Mouse (Mus musculus) liver, adult 2 months (tissue): Measurements from ENCODE around the gene Gm20388.

ENCODE experiments used
- CTCF ChIP-seq: fragments of 200-500 bp; IDR thresholded peaks from 2 replicates; pipeline ENCODE4 v1.5.1; 2011; ENCODE audit warnings: low read depth, low read length, control low read depth
- POLR2A ChIP-seq: fragments of 200-500 bp; IDR thresholded peaks from 2 replicates; pipeline ENCODE4 v1.6.1; 2011; ENCODE audit warnings: low read length, control low read depth; ENCODE audit not compliant: insufficient read depth; ENCODE audit errors: extremely low read depth

DNA sequence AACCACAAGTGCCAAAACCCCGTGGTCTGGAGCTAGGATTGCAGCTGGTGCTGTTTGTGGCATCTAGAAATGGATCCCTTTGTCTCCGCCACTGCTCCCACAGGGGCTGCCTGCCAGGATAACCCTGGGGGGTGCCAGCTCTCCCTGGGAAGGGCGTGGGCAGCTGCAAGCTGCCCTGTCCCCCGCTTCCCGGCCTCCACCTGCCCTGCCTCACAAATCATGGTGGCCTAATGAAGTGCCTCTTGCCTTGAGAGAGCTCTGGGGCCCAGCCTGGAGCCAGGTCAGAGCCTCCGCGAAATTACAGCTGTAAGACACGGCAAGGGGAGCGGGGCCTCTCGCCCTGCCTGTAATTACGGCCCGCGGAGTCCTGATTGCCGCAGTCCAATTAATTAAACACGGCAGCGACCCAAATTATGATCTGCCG, 539.0 kb downstream of the Gm20388 start:
- TF ChIP-seq CTCF (no peak), POLR2A (no peak)
